Mouse (Mus musculus) testis, adult 2 months (tissue): ENCODE data around the gene Bmper. TPM values are rescaled to one million over a fixed set of nuclear protein-coding genes. Genes with fewer than 3 reads are reported as not detected.

Experiments used
- H3K27ac ChIP-seq: fragments of 200-500 bp; 2 replicates; pipeline ENCODE4 v1.5.1; 2012; ENCODE audit warnings: low read depth, low read length; ENCODE audit not compliant: control insufficient read depth, insufficient read depth
- H3K27me3 ChIP-seq: fragments of 200-500 bp; 2 replicates; pipeline ENCODE4 v1.6.1; 2012; ENCODE audit warnings: mild to moderate bottlenecking, low read length, moderate library complexity; ENCODE audit not compliant: control insufficient read depth, insufficient read depth
- H3K36me3 ChIP-seq: fragments of 200-500 bp; 2 replicates; pipeline ENCODE4 v1.6.1; 2012; ENCODE audit warnings: mild to moderate bottlenecking, low read length; ENCODE audit not compliant: control insufficient read depth, insufficient read depth
- H3K4me1 ChIP-seq: fragments of 200-500 bp; 2 replicates; pipeline ENCODE4 v1.6.1; 2012; ENCODE audit warnings: low read length; ENCODE audit not compliant: control insufficient read depth, insufficient read depth
- H3K4me3 ChIP-seq: fragments of 200-500 bp; 2 replicates; pipeline ENCODE4 v1.5.1; 2012; ENCODE audit warnings: low read depth, mild to moderate bottlenecking, low read length, moderate library complexity, mixed read lengths; ENCODE audit not compliant: control insufficient read depth
- CTCF ChIP-seq: fragments of 200-500 bp; IDR thresholded peaks from 2 replicates; pipeline ENCODE4 v1.5.1; 2012; ENCODE audit warnings: low read depth, mild to moderate bottlenecking, inconsistent platforms, low read length, moderate library complexity; ENCODE audit not compliant: control insufficient read depth, insufficient read depth, insufficient replicate concordance
- POLR2A ChIP-seq: fragments of 200-500 bp; IDR thresholded peaks from 2 replicates; pipeline ENCODE4 v1.6.1; 2012; ENCODE audit warnings: low read depth, mild to moderate bottlenecking, inconsistent platforms, low read length, moderate library complexity; ENCODE audit not compliant: control insufficient read depth
- polyA plus RNA-seq: library from polyadenylated mRNA; depleted of rRNA; stranded (reverse); fragments of >200 nt; gene quantifications from 2 replicates; pipeline ENCODE4 v1.2.3, GENCODE M21; 2012

Gene Bmper
- polyA plus RNA-seq, 1 experiment = 0.30 TPM

- Histone ChIP-seq H3K4me3 (no peak overlapping the region), H3K36me3 (no peaks in the 10 kb centered on the region), H3K4me1 (no peaks in the 10 kb centered on the region), H3K27ac (no peak overlapping the region), H3K27me3 (no peaks in the 10 kb centered on the region)
- TF ChIP-seq POLR2A (no peak), CTCF (no peak)
These were observed 105.0 kb downstream of the Bmper start for GRCm38 (mm10) chr9:23327830-23328229.

GRCm38 (mm10) chr9:23333041-23333622 is 110.3 kb downstream of the Bmper start:
- Histone ChIP-seq H3K27ac (no peak overlapping the region), H3K4me3 (no peak overlapping the region), H3K27me3 (no peaks in the 10 kb centered on the region), H3K4me1 (no peaks in the 10 kb centered on the region), H3K36me3 (no peaks in the 10 kb centered on the region)
- TF ChIP-seq POLR2A (no peak), CTCF (no peak)

- Histone ChIP-seq H3K27me3 (no peaks in the 10 kb centered on the region), H3K36me3 (no peaks in the 10 kb centered on the region), H3K4me1 (no peaks in the 10 kb centered on the region), H3K27ac (no peak overlapping the region), H3K4me3 (no peak overlapping the region)
- TF ChIP-seq CTCF (no peak), POLR2A (no peak)
These were observed 117.7 kb downstream of the Bmper start for GRCm38 (mm10) chr9:23340551-23340950.

- H3K27me3 ChIP-seq = no peaks in the 10 kb centered on the region
- H3K4me1 ChIP-seq = no peaks in the 10 kb centered on the region
- TF ChIP-seq CTCF = no peak
- no peak for TF ChIP-seq POLR2A
- no peak overlapping the region for H3K27ac ChIP-seq
- no peak overlapping the region for H3K4me3 ChIP-seq
- no peaks in the 10 kb centered on the region for H3K36me3 ChIP-seq
These were observed 118.4 kb downstream of the Bmper start for GRCm38 (mm10) chr9:23341246-23341645.

GRCm38 (mm10) chr9:23344353-23344752 is 121.5 kb downstream of the Bmper start:
- H3K27ac ChIP-seq = no peak overlapping the region
- no peaks in the 10 kb centered on the region for H3K27me3 ChIP-seq
- TF ChIP-seq CTCF (no peak), POLR2A (no peak)
- no peak overlapping the region for H3K4me3 ChIP-seq
- no peaks in the 10 kb centered on the region for H3K4me1 ChIP-seq
- no peaks in the 10 kb centered on the region for H3K36me3 ChIP-seq

- H3K4me1 ChIP-seq = no peaks in the 10 kb centered on the region
- no peak overlapping the region for H3K4me3 ChIP-seq
- no peaks in the 10 kb centered on the region for H3K27me3 ChIP-seq
- H3K36me3 ChIP-seq = no peaks in the 10 kb centered on the region
- H3K27ac ChIP-seq = no peak overlapping the region
- no peak for TF ChIP-seq POLR2A
- no peak for TF ChIP-seq CTCF
These were observed 122.4 kb downstream of the Bmper start for GRCm38 (mm10) chr9:23345093-23345844.

GRCm38 (mm10) chr9:23349603-23350002 is 126.7 kb downstream of the Bmper start:
- Histone ChIP-seq H3K4me1 (no peaks in the 10 kb centered on the region), H3K27me3 (no peaks in the 10 kb centered on the region), H3K27ac (no peak overlapping the region), H3K4me3 (no peak overlapping the region), H3K36me3 (no peaks in the 10 kb centered on the region)
- TF ChIP-seq POLR2A (no peak), CTCF (no peak)

GRCm38 (mm10) chr9:23351400-23351799 is 128.5 kb downstream of the Bmper start:
- TF ChIP-seq CTCF = no peak
- no peak for TF ChIP-seq POLR2A
- Histone ChIP-seq H3K4me3 (no peak overlapping the region), H3K36me3 (no peaks in the 10 kb centered on the region), H3K4me1 (no peaks in the 10 kb centered on the region), H3K27ac (no peak overlapping the region), H3K27me3 (no peaks in the 10 kb centered on the region)
